Mouse (Mus musculus) lung, postnatal 36 days (tissue): ENCODE measurements at regions not wholly inside any gene's neighbourhood (a gene's known extent, or its start where the extent isn't known, plus 50 kb on each side); places are given as distances from the start of the nearest gene placed in this dataset.

Experiments
- DNase-seq: peaks from one replicate; pipeline ENCODE4 v3.0.0; 2022; ENCODE audit warnings: mixed read lengths

GRCm38 (mm10) chr16:68017672-68018071 lies 397.0 kb upstream of the Cadm2 start:
- DNase-seq: no peak

DNA sequence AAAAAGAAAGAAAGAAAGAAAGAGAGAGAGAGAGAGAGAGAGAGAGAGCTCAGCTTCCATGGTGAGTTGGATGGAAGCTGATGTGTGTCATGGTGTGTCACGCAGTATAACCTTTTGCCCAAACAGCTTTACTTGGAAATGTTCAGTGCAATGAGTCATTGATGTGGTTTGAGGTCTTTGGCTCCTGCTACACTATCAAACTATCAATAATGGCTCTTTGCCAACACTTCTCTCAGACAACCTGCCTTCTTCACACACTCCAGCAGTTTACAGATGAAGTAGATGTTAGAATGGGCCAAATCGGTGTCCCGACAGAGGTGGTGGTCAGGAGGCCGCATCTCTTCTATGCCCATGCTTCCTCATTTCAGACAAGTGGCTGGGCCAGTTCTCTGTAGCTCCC lies 369.0 kb upstream of the Cadm2 start:
- no peak for DNase-seq

- DNase-seq: no peak
These were observed 355.9 kb upstream of the Cadm2 start for GRCm38 (mm10) chr16:67976565-67976964.

DNA sequence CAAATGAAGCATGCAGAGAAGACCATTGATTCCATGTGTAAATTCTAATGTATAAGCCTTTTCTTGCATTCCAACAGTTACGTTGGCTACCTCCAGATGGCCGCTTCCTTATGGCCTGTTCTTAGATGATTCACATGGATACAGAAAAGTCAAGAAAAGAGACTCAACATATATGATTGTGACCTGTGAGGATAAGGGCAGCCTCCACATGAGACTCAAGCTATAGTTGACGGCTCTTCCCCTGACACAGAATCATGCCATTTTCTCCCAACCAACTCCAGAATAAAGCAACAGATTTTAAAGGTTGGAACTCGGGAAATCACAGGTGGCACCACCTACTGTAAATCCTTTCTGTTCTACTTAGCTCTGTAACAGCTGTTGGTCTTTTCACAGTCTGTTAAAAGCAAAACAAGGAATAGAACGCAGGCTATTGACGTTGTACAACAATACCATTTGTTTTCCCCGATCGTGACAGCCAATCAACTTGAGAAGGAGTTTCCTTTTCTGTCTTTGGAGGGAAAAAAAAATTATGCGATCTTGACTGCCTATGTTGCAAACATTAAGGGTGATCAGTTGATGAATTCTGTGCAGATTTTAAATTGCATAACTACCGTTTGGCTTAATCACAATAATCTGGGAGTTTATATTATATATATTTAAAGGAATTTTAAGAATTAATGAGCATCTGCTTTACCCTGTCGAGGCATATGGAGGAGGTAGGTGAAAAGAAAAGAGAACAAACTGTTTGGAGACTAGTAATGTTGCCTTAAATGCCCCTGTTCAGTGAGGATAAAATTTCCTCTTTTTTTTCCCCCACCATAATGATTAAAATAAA lies 347.8 kb upstream of the Cadm2 start:
- no peak for DNase-seq

DNA sequence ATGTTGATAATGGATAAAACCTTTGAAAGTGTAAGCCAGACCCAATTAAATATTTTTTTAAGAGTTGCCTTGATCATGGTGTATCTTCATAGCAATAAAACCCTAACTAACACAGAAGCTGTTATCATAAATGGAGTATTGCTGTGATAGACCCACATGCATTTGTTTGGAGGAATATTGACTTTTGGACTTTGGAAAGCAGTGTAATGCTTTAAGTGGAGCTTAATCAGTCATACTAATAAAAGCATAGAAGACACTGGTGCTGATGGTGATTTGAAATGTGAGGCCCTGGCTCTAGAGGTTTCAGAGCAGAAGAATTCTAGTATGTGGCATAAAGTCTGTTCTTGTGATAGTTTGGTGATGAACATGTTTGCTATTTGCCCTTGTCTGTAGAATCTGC lies 328.4 kb upstream of the Cadm2 start:
- DNase-seq: no peak

DNA sequence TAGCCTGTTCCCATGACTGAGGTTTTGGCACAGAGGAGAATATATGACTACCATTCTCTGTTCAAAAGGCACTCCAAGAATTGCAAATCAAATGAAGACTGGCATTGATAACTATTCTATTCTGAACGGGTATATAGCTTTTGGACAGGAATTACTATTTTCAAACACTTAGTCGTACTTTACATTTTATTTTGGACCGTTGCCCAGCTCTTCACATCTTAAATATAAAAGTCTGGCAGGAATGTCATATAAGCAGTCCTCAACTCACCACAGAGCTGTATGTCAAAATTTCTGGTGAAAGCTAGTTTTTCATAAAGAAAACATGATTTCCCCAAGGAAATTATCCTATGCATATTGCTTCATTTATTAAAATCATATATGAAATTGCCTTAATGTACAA lies 323.7 kb upstream of the Cadm2 start:
- DNase-seq: no peak

DNA sequence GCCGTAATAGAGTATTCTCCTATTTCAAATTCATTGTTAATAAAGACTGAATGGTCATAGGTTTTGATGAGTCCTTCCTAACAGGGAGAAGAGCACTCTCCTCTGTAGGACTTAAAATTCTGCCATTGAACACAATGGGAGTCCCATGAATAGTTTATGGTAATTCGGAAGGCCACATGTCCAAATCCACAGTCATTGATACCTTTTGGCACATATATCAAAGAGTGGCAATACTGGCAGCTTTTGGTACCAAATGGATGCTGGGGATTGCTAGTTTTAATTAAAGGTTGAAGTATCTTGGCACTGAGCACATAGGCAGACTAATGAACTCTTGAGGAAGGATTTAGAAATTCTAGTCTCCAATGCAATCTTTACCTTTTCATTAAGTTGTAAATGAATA lies 298.5 kb upstream of the Cadm2 start:
- DNase-seq: no peak

DNA sequence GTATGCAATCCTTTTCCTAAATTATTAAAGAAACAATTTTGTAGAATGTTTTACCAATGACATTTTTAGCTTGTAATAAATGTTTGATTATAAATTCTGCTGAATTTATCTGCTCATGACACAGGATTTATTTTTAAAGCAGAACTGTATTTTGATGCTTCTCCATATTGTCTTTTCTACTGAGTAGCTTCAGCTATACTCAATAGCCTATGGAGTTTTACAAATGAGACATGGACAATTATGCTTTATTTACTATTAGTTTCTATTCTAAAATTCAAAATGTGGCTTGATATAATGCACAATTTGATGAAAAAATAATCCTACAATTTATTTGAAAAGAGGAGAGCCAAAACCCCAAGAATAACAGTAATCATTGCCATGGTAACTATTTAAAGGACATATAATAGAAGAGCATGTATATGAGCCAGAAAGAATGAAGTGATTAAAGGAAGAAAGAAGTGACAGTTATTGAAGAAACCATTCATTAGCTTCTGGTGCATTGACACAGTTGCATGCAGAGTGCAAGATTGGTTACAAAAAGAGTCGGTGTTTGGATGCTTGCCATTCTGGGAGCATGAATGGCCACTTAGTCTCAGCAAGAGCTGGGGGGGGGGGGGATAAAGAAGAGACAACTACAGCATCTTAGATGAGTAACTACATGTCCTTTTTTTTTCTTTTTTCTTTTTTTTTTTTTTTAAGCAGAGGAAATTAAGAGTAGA lies 250.8 kb upstream of the Cadm2 start:
- DNase-seq: no peak

GRCm38 (mm10) chr16:67850201-67850600 lies 229.5 kb upstream of the Cadm2 start:
- DNase-seq: no peak

DNA sequence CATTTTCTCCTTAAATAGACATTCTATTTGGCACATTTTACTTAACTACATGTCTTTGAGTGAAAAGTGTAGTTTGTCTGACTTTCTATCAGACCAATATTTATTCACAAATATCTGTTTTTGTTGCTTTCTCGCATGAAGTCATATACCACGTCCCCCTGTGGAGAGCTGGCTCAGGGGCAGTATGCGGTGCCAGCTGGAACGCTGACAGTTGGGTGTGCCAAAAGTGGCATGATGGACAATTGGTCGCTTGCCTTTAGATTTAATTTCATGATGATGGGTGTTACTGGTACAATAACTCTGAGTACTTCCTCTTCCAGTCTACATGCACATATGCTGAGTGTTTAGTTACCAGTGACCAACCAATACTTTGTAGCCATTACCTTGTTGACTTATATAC lies 223.8 kb upstream of the Cadm2 start:
- no peak for DNase-seq

DNA sequence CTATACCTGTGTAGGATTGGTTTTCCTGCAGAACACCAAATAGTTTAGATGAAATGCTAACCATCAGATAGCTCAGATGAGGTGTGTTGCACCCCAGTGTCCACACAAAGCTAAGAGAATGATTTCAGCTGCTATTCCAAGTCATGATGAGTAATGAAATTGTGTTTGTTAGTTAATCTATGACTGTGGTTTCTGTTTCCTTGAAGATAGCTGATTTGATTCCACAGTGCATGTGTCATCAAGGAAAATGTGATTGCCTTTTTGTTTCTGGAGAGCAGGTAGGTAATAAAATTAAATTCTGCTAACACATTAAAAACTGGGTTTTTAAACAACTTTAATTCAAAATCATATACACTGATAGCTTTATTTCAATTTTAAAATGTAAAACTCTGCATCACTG lies 176.5 kb upstream of the Cadm2 start:
- no peak for DNase-seq

DNA sequence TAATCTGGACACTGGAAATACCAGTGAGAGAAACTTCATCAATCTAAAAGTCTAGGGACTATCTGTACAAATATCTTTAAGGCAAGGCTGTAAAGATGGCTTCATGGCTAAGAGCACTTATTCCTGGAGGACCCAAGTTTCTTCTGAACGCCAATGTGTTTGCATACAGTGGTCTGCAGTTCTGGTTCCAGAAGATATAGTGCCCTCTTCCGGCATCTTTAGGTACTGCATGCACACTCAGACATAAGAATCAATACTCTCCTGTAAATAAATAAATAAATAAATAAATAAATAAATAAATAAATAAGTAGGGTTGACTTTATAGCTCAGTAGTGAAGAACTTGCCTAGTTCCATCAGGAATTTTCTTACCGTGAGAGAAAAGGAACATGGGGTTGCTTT lies 155.4 kb upstream of the Cadm2 start:
- DNase-seq: peak; percentile 62

GRCm38 (mm10) chr16:67769114-67769513 lies 148.4 kb upstream of the Cadm2 start:
- no peak for DNase-seq

- DNase-seq: no peak
These were observed 114.7 kb upstream of the Cadm2 start for GRCm38 (mm10) chr16:67735398-67735797.

GRCm38 (mm10) chr16:67698619-67699018 lies 77.9 kb upstream of the Cadm2 start:
- peak; percentile 27 for DNase-seq
